ENCODE assay signal across 13 mouse cellular contexts in the genomic region with DNA sequence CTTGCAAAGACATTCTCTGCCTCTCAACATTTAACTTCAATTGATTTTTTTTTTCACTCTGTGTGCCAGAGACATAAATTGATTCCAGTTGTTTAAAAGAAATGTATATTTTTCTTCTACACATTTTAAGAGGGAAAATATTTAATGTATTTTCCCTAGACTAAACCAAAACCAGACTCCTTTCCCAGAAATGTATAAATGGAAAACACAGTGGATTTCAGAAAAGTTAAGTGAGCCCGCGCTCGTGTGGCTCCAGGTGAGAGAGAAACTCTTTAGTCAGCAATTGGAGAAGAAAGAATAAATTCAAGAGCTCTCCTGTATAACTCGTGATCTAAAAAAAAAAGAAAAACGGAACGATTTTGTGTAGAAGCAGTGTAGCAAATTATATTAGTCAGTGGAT.
DNase-seq lines count a peak whose midpoint lies in the region; ATAC-seq lines count a peak whose summit lies in the region.
"Had no signal": no experiment of that assay in that cellular context is flagged by ENCODE, and none has a peak within 500 bp of the region (broad histone marks: within the 10 kb centered on the region; RNA-seq: fewer than 3 reads in every experiment).

No protein-coding gene starts in this region.

- no peaks in the 10 kb centered on the region for H3K9me3 ChIP-seq in heart, embryonic 12.5 days (replicated peaks)
- H3K9me3 ChIP-seq in limb, embryonic 12.5 days: no peaks in the 10 kb centered on the region
- no peaks in the 10 kb centered on the region for H3K9me3 ChIP-seq in limb, embryonic 10.5 days (replicated peaks)
- H3K9me3 ChIP-seq in embryonic facial prominence, embryonic 13.5 days: no peaks in the 10 kb centered on the region
- H3K9me3 ChIP-seq in limb, embryonic 13.5 days: no peaks in the 10 kb centered on the region
- H3K9me3 ChIP-seq: neural tube, embryonic 12.5 days had no signal

- H3K4me3 ChIP-seq in heart, embryonic 12.5 days: no peak overlapping the region
- H3K4me3 ChIP-seq in limb, embryonic 12.5 days (replicated peaks): no peak overlapping the region
- H3K4me3 ChIP-seq in limb, embryonic 10.5 days: no peak overlapping the region
- H3K4me3 ChIP-seq in embryonic facial prominence, embryonic 13.5 days: no peak overlapping the region
- no peak overlapping the region for H3K4me3 ChIP-seq in limb, embryonic 13.5 days
- H3K4me3 ChIP-seq: erythroblast, embryonic 14.5 days; neural tube, embryonic 12.5 days had no signal

- H3K9ac ChIP-seq in heart, embryonic 12.5 days: 0 out of 2 replicates have a peak overlapping the region, but pooled peaks have one; percentile 36
- H3K9ac ChIP-seq in limb, embryonic 12.5 days (replicated peaks): no peak overlapping the region
- H3K9ac ChIP-seq in embryonic facial prominence, embryonic 13.5 days: no peak overlapping the region
- no peak overlapping the region for H3K9ac ChIP-seq in limb, embryonic 13.5 days
- H3K9ac ChIP-seq: hindbrain, embryonic 14.5 days; neural tube, embryonic 12.5 days had no signal

- 71% methylated on average over 6 of the region's 6 CpGs for WGBS in heart, embryonic 12.5 days
- 52% methylated on average over 6 of the region's 6 CpGs for whole genome bisulfite sequencing in limb, embryonic 12.5 days
- WGBS in limb, embryonic 10.5 days: 91% methylated on average over 6 of the region's 6 CpGs
- 23% methylated on average over 6 of the region's 6 CpGs for WGBS in embryonic facial prominence, embryonic 13.5 days
- WGBS in limb, embryonic 13.5 days: 35% methylated on average over 6 of the region's 6 CpGs

- DNase-seq in heart, postnatal 14 days: no peak
- no peak for DNase-seq in limb, embryonic 10.5 days (ENCODE audit: low spot score)
- DNase-seq in adrenal gland, adult (ENCODE audit: inconsistent age in 2 of 2, low spot score in 1 of 2): no peak
- no peak for DNase-seq in urinary bladder, postnatal 10 days (ENCODE audit: low spot score)
- DNase-seq: cerebellum, adult 11-12 months; gastrocnemius, postnatal 25 days had no signal

- peak overlapping the region; percentile 60; the same call in 1 of the 2 replicates for H3K27ac ChIP-seq in heart, embryonic 12.5 days (ENCODE audit: poor library complexity, severe bottlenecking)
- peak overlapping the region; percentile 83 for H3K27ac ChIP-seq in limb, embryonic 12.5 days
- H3K27ac ChIP-seq in limb, embryonic 10.5 days: no peak overlapping the region
- peak overlapping the region; percentile 96 for H3K27ac ChIP-seq in embryonic facial prominence, embryonic 13.5 days
- H3K27ac ChIP-seq in limb, embryonic 13.5 days: peak overlapping the region; percentile 86
- H3K27ac ChIP-seq: neural tube, embryonic 12.5 days had no signal

- peaks cover 54% of the 10 kb centered on the region for H3K4me1 ChIP-seq in heart, embryonic 12.5 days (replicated peaks)
- H3K4me1 ChIP-seq in limb, embryonic 12.5 days (replicated peaks): peaks cover 39% of the 10 kb centered on the region
- H3K4me1 ChIP-seq in limb, embryonic 10.5 days: peaks cover 19% of the 10 kb centered on the region
- H3K4me1 ChIP-seq in embryonic facial prominence, embryonic 13.5 days: peaks cover 45% of the 10 kb centered on the region
- peaks cover 46% of the 10 kb centered on the region for H3K4me1 ChIP-seq in limb, embryonic 13.5 days

- H3K27me3 ChIP-seq in heart, embryonic 12.5 days (replicated peaks): no peaks in the 10 kb centered on the region
- no peaks in the 10 kb centered on the region for H3K27me3 ChIP-seq in limb, embryonic 12.5 days
- no peaks in the 10 kb centered on the region for H3K27me3 ChIP-seq in limb, embryonic 10.5 days (ENCODE audit: low read depth, poor library complexity, severe bottlenecking)
- H3K27me3 ChIP-seq in embryonic facial prominence, embryonic 13.5 days: no peaks in the 10 kb centered on the region
- no peaks in the 10 kb centered on the region for H3K27me3 ChIP-seq in limb, embryonic 13.5 days
- H3K27me3 ChIP-seq: neural tube, embryonic 12.5 days had no signal

- H3K36me3 ChIP-seq in heart, embryonic 12.5 days: peaks cover 6% of the 10 kb centered on the region
- peaks cover 13% of the 10 kb centered on the region for H3K36me3 ChIP-seq in limb, embryonic 12.5 days
- H3K36me3 ChIP-seq in limb, embryonic 10.5 days: peaks cover 12% of the 10 kb centered on the region
- H3K36me3 ChIP-seq in embryonic facial prominence, embryonic 13.5 days: peaks cover 15% of the 10 kb centered on the region
- peaks cover 21% of the 10 kb centered on the region for H3K36me3 ChIP-seq in limb, embryonic 13.5 days
- H3K36me3 ChIP-seq: neural tube, embryonic 12.5 days had no signal

- no peak overlapping the region for H3K4me2 ChIP-seq in heart, embryonic 12.5 days
- H3K4me2 ChIP-seq in limb, embryonic 12.5 days: no peak overlapping the region
- H3K4me2 ChIP-seq in embryonic facial prominence, embryonic 13.5 days: peak overlapping the region; percentile 41
- H3K4me2 ChIP-seq in limb, embryonic 13.5 days (replicated peaks): peak overlapping the region; percentile 51

- no peak for ATAC-seq in heart, embryonic 12.5 days (ENCODE audit: insufficient number of reproducible peaks, low FRiP score)
- ATAC-seq in limb, embryonic 12.5 days (ENCODE audit: insufficient number of reproducible peaks, insufficient read depth, low FRiP score, low TSS enrichment, low read depth): no peak
- no peak for ATAC-seq in embryonic facial prominence, embryonic 13.5 days (ENCODE audit: insufficient number of reproducible peaks, insufficient read depth, low FRiP score, low TSS enrichment, low read depth)
- ATAC-seq in limb, embryonic 13.5 days (ENCODE audit: low FRiP score, low read depth): no peak; the same call in 1 of the 2 replicates

- intact Hi-C loops in heart, postnatal 14 days (cut with DNase I): no loop called here

Comparison
In these comparisons a context has a peak if more than half of its experiments do, and no peak if none do; other contexts are left out.
1. H3K4me2 ChIP-seq: peak in embryonic facial prominence, embryonic 13.5 days (single experiment) and limb, embryonic 13.5 days (single experiment); none in heart, embryonic 12.5 days (single experiment) and limb, embryonic 12.5 days (single experiment).